Mouse (Mus musculus) lung, adult 2 months (tissue): ENCODE measurements at regions not wholly inside any gene's neighbourhood (a gene's known extent, or its start where the extent isn't known, plus 50 kb on each side); places are given as distances from the start of the nearest gene placed in this dataset.

Source experiments
- CTCF ChIP-seq: fragments of 200-500 bp; IDR thresholded peaks from 2 replicates; pipeline ENCODE4 v1.5.1; 2011; ENCODE audit warnings: mild to moderate bottlenecking, low read length, control low read depth; ENCODE audit not compliant: insufficient read depth
- POLR2A ChIP-seq: fragments of 200-500 bp; IDR thresholded peaks from 2 replicates; pipeline ENCODE4 v1.6.1; 2011; ENCODE audit warnings: low read depth, mild to moderate bottlenecking, control low read depth, low read length, borderline replicate concordance; ENCODE audit errors: extremely low read depth

- TF ChIP-seq POLR2A, result no peak
- TF ChIP-seq CTCF, result no peak
These were observed 557.3 kb upstream of the Tenm4 start for GRCm38 (mm10) chr7:95613736-95614135.
